Mouse (Mus musculus): Measurements from ENCODE around the gene Akr1b7. TPM values are rescaled to one million over a fixed set of nuclear protein-coding genes. Genes with fewer than 3 reads are reported as not detected.

The Akr1b7 gene
- total RNA-seq, 2 experiments from 2014 or later, result not detected

DNA sequence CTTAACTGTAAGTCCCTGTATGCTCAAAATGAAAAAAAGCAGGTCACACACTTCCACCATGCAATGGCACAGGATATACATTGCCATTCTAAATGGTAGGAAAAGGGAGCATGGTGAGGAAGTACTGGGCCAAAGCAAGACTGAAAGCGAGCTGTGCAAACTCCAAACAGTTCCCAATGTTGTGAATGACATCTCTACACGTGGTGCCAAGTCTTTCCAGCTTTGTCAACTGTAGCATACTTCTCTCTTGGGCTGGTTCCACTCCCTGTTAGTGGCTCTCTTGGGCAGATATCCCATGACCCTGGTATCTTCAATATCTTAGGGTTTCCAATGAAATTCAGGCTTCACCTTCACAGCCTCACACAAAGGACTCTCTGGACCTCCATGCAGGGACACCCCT is 26.9 kb downstream of the Akr1b7 start:
- no peak for DNase-seq (ENCODE audit: low spot score)

DNA sequence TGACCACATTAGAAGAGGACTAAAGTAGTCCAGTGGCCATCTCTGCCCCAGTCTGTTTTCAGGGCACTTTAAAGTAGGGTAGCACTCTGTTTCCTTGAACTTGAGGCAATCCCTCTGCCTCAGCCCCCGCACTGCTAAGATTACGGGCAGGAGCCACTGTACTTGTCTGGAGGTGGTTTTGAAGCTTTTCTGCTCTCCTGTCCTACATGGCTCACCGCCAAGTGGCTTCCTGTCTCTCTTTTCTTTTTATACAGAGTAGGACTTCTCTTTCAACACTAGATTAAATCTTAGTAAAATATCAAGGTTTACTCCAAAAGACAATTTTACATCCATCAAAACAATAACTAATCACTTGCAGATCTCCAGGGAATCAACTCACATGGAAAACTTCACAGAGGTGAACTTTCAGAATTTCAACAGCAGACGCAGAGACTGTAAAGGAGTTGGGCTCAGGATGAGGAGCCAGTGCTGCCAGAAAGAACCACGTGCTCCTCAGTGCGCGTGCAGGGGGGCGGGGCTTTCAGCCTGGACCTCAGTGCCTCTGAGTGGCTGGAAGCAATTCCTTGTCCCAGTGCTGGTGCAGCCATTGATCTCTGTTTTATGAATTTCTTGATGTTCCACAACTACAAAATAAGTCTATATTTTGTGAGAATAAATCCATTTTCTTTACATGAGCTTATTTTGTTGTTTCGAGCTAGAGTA is 29.6 kb downstream of the Akr1b7 start:
- peak; percentile 5 for DNase-seq (ENCODE audit: low spot score)

DNA sequence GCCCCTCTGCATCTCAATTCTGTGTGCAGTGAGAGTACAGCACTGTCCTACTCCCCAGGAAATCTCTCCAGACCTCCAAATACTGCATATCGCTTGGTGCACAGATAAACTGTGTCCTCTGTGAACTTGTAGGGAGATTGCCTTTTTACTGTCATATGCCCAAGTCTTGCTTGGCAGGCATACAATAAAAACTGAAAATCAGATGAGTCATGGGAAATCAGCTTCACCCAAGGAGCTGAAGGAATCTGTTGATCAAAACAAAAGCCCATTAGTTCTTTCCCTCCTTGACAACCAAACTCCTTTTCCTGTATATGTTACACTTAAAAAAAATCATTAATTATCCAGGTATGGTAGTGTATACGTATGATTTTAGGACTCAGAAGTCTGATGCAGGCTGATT is 31.7 kb downstream of the Akr1b7 start:
- DNase-seq (ENCODE audit: low spot score), result peak; percentile 42

DNA sequence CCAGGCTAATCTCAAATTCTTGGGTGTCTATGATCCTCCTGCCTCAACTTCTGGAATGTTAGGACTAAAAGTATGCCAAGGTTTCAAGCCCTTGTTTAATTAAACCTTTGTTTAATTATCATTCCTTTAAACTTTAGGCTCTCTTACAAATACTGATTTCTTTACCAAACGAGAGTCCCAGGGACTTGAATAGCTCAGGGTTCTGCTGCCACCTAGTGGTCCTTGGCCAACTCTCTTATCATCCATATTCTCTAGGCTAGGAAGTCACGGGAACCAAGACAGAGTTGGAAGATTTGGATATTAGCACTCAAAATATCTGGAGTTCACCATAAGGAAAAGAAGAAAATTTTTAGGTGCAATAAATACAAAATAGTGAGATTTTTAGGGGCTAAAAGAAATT is 35.8 kb downstream of the Akr1b7 start:
- DNase-seq (ENCODE audit: low spot score), result peak; percentile 71

DNA sequence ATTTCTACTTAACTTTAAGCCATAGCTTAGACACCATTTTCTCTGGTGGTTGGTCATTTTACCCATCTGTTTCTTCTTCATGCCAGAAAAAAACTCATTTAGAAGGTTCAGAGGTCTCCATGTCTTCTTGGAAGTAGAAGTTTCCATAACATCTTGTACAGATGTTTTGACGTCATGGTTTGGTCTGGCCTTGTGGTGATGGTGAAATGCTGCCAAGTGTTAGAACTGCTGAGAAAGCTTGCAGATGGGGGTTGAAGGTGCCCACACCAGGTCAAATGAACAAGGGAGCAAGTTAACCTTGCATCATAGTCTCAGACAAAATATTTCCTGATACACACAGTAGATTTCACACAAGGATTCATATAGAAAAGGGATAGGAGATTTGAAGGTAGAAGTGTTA is 36.6 kb downstream of the Akr1b7 start:
- DNase-seq (ENCODE audit: low spot score), result no peak

DNA sequence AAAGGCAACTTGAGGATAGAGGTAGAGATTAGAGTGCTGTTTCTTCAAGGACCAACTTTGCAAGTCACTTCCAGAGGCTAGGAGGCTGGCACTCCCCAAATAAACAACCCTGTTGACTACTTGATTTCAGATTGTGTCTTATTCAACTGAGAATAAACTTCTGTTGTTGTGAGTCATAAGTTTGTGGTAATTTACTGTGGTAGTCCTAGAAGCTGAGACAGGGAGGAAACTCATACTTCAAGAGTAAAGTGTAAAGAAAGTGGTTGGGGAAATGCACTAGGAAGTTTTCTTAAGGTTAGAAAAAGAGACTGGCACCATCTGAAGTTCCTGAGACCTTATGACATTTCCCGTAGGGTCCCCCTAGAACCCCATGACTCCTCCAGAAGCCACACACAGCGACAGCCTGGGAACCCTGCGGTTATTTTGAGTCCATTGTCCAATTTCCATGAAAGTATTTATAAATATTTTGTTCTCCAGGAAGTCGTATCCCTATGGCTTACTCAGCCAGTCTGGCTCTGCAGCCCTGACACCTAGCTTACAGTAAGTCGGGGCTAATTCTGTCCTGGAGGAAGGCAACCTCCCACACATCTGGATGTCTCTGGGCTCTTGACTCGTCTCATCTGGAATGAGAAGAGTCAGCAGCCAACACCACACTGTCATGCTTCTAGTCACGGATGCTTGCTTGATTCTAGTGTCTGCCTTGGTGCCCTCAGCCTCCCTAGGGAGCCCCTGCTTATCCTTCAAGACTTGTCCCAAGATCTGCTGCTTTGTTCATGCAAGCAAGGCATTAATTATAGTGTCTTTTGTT is 41.0 kb downstream of the Akr1b7 start:
- no peak for DNase-seq (ENCODE audit: low spot score)

DNA sequence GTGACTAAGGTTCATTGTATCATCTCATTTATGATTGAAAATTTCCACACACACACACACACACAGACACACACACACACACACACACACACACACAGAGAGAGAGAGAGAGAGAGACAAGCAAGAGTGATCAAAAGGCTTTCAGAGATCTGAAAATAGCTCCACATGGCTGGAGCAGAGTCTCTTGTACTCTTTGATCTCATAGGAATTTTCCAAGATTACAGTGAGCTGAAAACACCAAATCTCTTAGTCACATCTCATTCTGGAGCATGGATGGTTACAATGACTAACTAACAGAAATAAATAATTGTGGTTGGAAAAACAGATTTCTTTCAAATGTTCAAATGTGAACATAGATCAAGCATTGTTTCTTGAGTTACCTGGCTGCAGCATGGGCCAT is 47.3 kb downstream of the Akr1b7 start:
- no peak for DNase-seq (ENCODE audit: low spot score)

DNA sequence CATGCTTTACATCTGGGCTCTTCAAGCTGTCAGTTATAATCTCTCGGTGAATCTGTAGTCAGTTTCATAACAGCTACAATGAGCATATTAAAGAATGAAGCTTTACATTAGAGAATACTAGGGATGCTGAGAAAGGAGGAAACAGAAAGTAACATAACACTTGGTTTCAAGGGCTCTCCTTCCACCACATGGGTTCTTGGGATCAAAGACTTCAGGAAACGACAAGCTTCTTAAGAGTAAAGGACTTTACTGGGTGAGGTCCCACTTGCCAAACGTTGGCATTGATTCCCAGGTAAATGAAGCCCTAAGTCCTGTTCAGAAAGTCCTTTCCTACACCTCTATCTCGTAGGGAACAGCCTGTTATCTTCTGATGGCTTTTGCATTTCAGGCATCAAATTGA is 48.5 kb downstream of the Akr1b7 start:
- no peak for DNase-seq (ENCODE audit: low spot score)

DNA sequence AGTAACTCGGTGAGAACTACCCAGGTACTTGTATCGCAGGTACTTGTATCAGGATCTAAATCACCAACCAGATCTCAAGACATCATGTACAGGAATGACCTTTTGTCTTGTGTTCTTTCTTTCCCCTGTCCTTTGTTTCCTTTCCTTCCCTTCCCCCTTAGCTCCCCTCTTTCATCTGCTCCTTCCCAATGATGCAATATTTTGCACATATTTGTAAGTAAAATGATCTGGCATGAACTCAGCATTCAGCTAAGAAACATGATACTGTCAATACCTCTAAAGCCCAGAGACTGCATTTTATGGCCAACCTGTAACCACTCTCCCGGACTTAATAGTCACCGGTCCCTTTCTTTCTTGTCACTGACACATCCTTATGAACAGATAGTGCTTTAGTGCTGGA is 51.4 kb downstream of the Akr1b7 start:
- DNase-seq (ENCODE audit: low spot score), result no peak

DNA sequence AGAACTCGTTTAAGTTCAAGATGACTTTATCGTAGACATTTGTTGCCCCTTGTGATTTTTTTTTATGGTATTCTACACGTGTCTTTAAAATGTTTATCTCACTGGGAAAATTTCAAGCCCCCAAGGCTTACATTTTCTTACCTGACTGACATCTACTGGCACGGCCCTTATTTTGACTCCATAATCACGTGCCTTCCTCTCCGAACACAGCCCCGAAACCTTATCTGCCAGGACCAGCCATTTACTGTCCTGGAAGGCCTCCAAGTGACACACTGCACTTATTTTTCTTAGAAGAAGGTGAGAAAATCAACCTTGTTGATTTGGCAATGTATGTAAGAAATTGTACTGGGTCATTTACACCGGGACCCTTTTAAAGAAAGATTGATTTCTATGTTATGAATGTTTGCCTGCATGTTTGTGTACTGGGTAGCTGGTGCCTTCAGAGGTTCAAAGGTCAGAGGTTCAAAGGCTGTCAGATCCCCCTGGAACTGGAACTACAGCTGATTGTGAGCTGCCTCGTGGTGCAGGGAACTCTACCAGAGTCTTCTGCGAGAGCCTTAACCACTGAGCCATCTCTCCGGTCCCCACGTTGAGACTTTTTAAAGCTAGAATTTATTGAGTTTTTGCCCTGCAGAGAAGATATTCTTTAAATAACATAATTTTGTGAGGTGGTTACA is 59.4 kb downstream of the Akr1b7 start:
- no peak for DNase-seq (ENCODE audit: low spot score)

Other genes with a start within 250 kb of the Akr1b7 start
- gene Slc35b4, start 235.2 kb upstream of the Akr1b7 start, total RNA-seq (2021), result 1 to 10 TPM; 7.9 to 8.0 TPM
- gene Akr1b3, start 94.9 kb upstream of the Akr1b7 start, total RNA-seq (2021), result 100 to 1,000 TPM; 171 to 189 TPM
- gene Akr1b8, start 58.2 kb upstream of the Akr1b7 start, total RNA-seq (2021), result 1 to 10 TPM; 2.6 TPM
- gene Akr1b10, start 28.1 kb upstream of the Akr1b7 start, total RNA-seq (2021), result 10 to 100 TPM; 53.7 to 55.5 TPM
- gene Bpgm, start 63.9 kb downstream of the Akr1b7 start, total RNA-seq (2021), result 100 to 1,000 TPM in 1 of 2 experiments, 10 to 100 TPM in 1; 97.7 to 105 TPM
- gene Cald1, start 186.2 kb downstream of the Akr1b7 start, total RNA-seq (2021), result 10 to 100 TPM; 23.3 to 35.0 TPM

Data from gastrocnemius, adult 18-20 months (tissue).